Mouse (Mus musculus): ENCODE measurements around the gene Ube2f.

DNA sequence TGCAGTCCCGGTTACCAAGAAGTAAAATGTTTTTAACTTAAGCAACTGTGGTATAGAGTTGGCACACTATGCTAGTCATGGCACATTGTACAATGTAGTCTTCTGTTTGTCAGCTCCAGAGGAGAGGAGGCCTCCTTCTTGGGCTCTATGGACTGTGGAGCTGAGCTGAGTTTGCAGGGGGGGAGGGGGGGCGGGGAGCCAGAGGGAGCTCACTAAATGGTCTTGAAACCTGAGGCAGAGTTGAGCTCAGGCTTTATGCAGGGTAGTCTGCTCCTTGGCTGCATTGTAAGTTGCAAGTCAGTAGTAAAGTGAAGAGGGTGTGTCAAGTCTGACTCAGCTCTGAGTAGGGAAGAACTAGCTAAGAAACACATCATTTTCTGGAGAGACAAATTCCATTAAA lies 22.2 kb downstream of the Ube2f start:
- TF ChIP-seq ZC3H11A (IDR thresholded peaks at IDR 0.05; ENCODE audit: borderline replicate concordance, low read depth, low read length) (no peak), HCFC1 (IDR thresholded peaks at IDR 0.05; ENCODE audit: borderline replicate concordance, insufficient read depth, low read length) (no peak), MAFK (IDR thresholded peaks at IDR 0.05; ENCODE audit: insufficient read depth, low read depth, low read length) (no peak)
